Mouse (Mus musculus): ENCODE measurements around the gene Olfr934. TPM values are rescaled to one million over a fixed set of nuclear protein-coding genes. Genes with fewer than 3 reads are reported as not detected.

Olfr934 gene
- not detected in 2 replicates for polyA plus RNA-seq (2012)

DNA sequence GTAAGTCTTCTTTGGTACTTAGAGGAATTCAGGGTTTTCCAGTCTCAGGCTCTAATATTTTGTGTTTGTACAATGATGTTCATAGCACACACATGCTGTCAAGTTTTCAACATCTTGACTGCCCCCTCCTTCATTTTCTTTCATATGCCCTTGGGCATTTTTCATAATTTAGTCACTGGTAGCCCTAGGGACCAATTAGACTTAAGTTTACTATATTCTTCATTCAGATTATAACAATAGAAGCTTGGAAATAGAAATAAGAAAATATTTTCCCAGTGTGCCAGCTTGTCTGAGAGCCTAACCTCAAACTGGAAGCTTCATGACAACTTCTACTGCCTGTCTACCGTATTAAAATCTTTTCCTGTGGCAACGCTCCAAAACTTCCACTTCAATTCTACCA lies at the start of gene Olfr934:
TSS of gene Olfr934 (minus strand) at position 101 of the 400 bp plus-strand sequence.
- TF ChIP-seq GATA1 (IDR thresholded peaks at IDR 0.05; ENCODE audit: low read length): no peak

- TF ChIP-seq GATA1 (IDR thresholded peaks at IDR 0.05; ENCODE audit: low read length): no peak
These were observed 35.2 kb upstream of the Olfr934 start, which contains the start of gene Olfr146 for GRCm38 (mm10) chr9:39023277-39023676. Olfr146 (minus strand) TSS chr9:39023377.

DNA sequence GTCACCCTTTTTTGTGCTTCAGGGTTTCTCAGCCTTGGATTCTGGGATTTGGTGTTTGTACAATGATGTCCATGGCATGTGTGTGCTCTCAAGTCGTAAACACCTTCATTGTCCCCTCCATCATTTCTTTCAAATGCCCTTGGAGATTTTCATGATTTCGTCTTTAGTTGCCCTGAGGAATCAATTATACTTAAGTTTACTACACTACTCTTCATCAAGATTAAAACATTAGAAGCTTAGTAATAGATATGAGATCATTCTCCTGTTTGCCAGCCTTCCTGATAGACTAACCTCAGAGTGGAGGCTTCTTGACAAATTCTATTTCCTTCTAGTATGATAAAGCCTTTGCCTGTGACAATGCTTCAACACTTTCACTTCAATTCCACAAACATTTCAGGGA lies 11.5 kb upstream of the Olfr934 start, which contains the start of gene Olfr935:
TSS of gene Olfr935 (minus strand) at position 101 of the 400 bp plus-strand sequence.
- no peak for TF ChIP-seq GATA1 (IDR thresholded peaks at IDR 0.05; ENCODE audit: low read length)

DNA sequence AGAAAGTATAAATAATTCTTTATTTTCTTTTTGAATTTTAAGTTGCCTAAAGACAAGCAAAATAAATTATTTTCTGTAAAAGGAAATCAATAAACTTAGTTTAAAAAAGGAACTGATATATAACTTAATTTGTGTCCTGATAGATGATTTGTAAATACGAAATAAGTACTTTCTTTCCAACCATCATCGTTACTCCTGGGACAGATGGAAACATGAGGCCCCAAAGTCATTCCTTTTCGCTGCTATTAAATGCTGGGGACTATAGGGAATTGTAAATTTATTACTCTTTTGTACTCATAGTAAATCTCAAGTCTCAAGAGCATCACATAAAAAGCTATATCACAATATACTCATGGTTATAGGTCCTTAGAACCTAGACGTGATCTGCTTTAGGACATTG lies 16.1 kb downstream of the Olfr934 start, which contains the start of gene Olfr933:
TSS of gene Olfr933 (plus strand) at position 301 of the 400 bp plus-strand sequence.
- TF ChIP-seq GATA1 (IDR thresholded peaks at IDR 0.05; ENCODE audit: low read length): no peak

- no peak for TF ChIP-seq GATA1 (IDR thresholded peaks at IDR 0.05; ENCODE audit: low read length)
These were observed 34.0 kb downstream of the Olfr934 start for GRCm38 (mm10) chr9:38954124-38954416.

DNA sequence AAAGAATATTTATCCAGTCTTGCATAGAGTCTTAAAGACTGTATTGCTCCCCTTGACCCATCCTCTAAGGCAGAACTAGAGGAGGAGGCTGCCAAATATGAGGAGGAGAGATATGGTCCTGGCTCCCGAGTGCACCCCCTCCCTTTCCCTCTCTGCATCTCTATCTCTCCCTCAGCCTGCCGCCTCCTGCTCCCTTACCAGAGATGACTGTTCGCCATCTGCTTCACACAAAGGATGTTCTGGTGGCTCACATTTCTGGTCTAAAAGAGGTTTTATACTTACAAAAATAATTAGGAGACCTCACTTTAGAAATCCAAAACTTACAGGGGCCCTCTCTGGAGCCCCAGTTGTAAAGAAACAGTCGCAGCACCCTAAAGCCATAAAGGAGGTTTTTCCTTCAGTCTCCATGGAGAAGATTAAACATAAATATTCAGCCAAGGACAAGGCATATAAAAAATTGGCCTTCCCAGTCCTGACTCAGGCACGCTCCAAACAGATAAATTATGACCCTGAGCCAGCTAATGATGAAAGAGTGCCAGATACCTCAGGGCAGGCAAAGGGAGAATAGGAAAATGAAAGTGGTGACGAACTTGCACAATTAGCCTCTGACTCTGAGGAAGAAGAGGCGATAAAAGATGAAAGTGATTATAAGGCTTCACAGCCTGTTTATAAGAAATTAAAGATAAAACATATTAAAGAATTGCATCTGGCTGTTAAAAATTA lies 34.6 kb downstream of the Olfr934 start:
- no peak for TF ChIP-seq GATA1 (IDR thresholded peaks at IDR 0.05; ENCODE audit: low read length)

Other genes starting within 250 kb of the Olfr934 start
- not detected in 2 replicates for gene Olfr920, start 236.0 kb downstream of the Olfr934 start, polyA plus RNA-seq (2012)
- gene Olfr921, start 215.2 kb downstream of the Olfr934 start, polyA plus RNA-seq (2012): not detected in 2 replicates
- not detected in 2 replicates for gene Olfr922, start 173.7 kb downstream of the Olfr934 start, polyA plus RNA-seq (2012)
- gene Olfr923, start 161.8 kb downstream of the Olfr934 start, polyA plus RNA-seq (2012): not detected in 2 replicates
- not detected in 2 replicates for gene Olfr924, start 143.9 kb downstream of the Olfr934 start, polyA plus RNA-seq (2012)
- gene Olfr26, start 133.3 kb downstream of the Olfr934 start, polyA plus RNA-seq (2012): not detected in 2 replicates
- not detected in 2 replicates for gene Olfr926, start 111.2 kb downstream of the Olfr934 start, polyA plus RNA-seq (2012)
- not detected in 2 replicates for gene Olfr930, start 58.5 kb downstream of the Olfr934 start, polyA plus RNA-seq (2012)
- gene Olfr933, start 16.0 kb downstream of the Olfr934 start, polyA plus RNA-seq (2012): not detected in 2 replicates
- gene Olfr935, start 11.4 kb upstream of the Olfr934 start, polyA plus RNA-seq (2012): not detected in 2 replicates
- not detected in 2 replicates for gene Olfr146, start 35.1 kb upstream of the Olfr934 start, polyA plus RNA-seq (2012)
- not detected in 2 replicates for gene Olfr937, start 76.6 kb upstream of the Olfr934 start, polyA plus RNA-seq (2012)
- gene Olfr938, start 90.6 kb upstream of the Olfr934 start, polyA plus RNA-seq (2012): not detected in 2 replicates
- not detected in 2 replicates for gene Olfr27, start 139.8 kb upstream of the Olfr934 start, polyA plus RNA-seq (2012)
- gene Olfr943, start 178.0 kb upstream of the Olfr934 start, polyA plus RNA-seq (2012): not detected in 2 replicates
- not detected in 2 replicates for gene Olfr944, start 213.6 kb upstream of the Olfr934 start, polyA plus RNA-seq (2012)

All from G1E-ER4 (cell line).